Comparison of ENCODE assay signal across 9 mouse cellular contexts in genomic region chr7:19270509-19271237, GRCm38 (mm10). TPM values are rescaled to one million over a fixed set of nuclear protein-coding genes. Genes with fewer than 3 reads are reported as not detected.
DNase-seq lines count a peak whose midpoint lies in the region; ATAC-seq lines count a peak whose summit lies in the region.
"Had no signal": no experiment of that assay in that cellular context is flagged by ENCODE, and none has a peak within 500 bp of the region (broad histone marks: within the 10 kb centered on the region; RNA-seq: fewer than 3 reads in every experiment).

No protein-coding gene starts in this region.

- no peak for ATAC-seq in hindbrain, embryonic 15.5 days (ENCODE audit: low FRiP score, low read depth)

- H3K9ac ChIP-seq in hindbrain, embryonic 15.5 days = peak overlapping the region; percentile 93

- DNase-seq in retina, postnatal 1 day = peak; percentile 36
- no peak for DNase-seq in retina, embryonic 14.5 days (ENCODE audit: low spot score)
- DNase-seq in embryonic facial prominence, embryonic 10.5 days (ENCODE audit: low spot score) = peak; percentile 60
- peak; percentile 57 to 68 for DNase-seq in lung, postnatal 4 days
- peak; percentile 34 to 41 for DNase-seq in thymus, postnatal 10 days (ENCODE audit: low spot score in 2 of 2)
- DNase-seq in T-cell, adult 2 months (ENCODE audit: low spot score) = no peak
- no peak for DNase-seq in right cerebral cortex, postnatal 25 days

- peaks cover 45% of the 10 kb centered on the region for H3K4me1 ChIP-seq in embryonic facial prominence, embryonic 10.5 days
- H3K4me1 ChIP-seq in hindbrain, embryonic 15.5 days (replicated peaks) = peaks cover 24% of the 10 kb centered on the region

- peak overlapping the region; percentile 97 for H3K4me2 ChIP-seq in hindbrain, embryonic 15.5 days

- peak overlapping the region; percentile 75 for H3K4me3 ChIP-seq in embryonic facial prominence, embryonic 10.5 days
- peak overlapping the region; percentile 99 for H3K4me3 ChIP-seq in hindbrain, embryonic 15.5 days

- under 1% methylated on average over 21 of the region's 21 CpGs for WGBS in embryonic facial prominence, embryonic 10.5 days
- WGBS in hindbrain, embryonic 15.5 days = under 1% methylated on average over 17 of the region's 21 CpGs

- 0 out of 2 replicates have a peak, but pooled peaks cover 4% of the 10 kb centered on the region for H3K27me3 ChIP-seq in embryonic facial prominence, embryonic 10.5 days (replicated peaks; ENCODE audit: low read depth, poor library complexity, severe bottlenecking)
- peaks cover 5% of the 10 kb centered on the region; the same call in 1 of the 2 replicates for H3K27me3 ChIP-seq in hindbrain, embryonic 15.5 days

- H3K36me3 ChIP-seq in embryonic facial prominence, embryonic 10.5 days (replicated peaks) = peaks cover 27% of the 10 kb centered on the region
- H3K36me3 ChIP-seq in hindbrain, embryonic 15.5 days = no peaks in the 10 kb centered on the region

- peak overlapping the region; percentile 90 for H3K27ac ChIP-seq in embryonic facial prominence, embryonic 10.5 days (replicated peaks)
- peak overlapping the region; percentile 88 for H3K27ac ChIP-seq in hindbrain, embryonic 15.5 days (replicated peaks)

- H3K9me3 ChIP-seq in embryonic facial prominence, embryonic 10.5 days = no peaks in the 10 kb centered on the region
- H3K9me3 ChIP-seq in hindbrain, embryonic 15.5 days = no peaks in the 10 kb centered on the region

RNA-seq across cellular contexts. Expression of gene Vasp, which starts 0.9 kb away (rescaled TPM):
- 56.7 and 61.1 TPM in 2 replicates for polyA plus RNA-seq in embryonic facial prominence, embryonic 10.5 days (2016; fragmentation: Nextera tagmentation; extraction: Ambion mirVana)
- polyA plus RNA-seq in hindbrain, embryonic 15.5 days (2015; fragmentation: Nextera tagmentation; extraction: Ambion mirVana) = 41.5 and 42.1 TPM in 2 replicates

RNA-seq across cellular contexts. Expression of gene Ppm1n, which starts 9.2 kb away (rescaled TPM):
- 0.25 TPM in 1 of 2 replicates, not detected in the other for polyA plus RNA-seq in embryonic facial prominence, embryonic 10.5 days (2016; fragmentation: Nextera tagmentation; extraction: Ambion mirVana)
- polyA plus RNA-seq in hindbrain, embryonic 15.5 days (2015; fragmentation: Nextera tagmentation; extraction: Ambion mirVana) = 0.96 and 1.2 TPM in 2 replicates
- polyA plus RNA-seq: gonadal fat pad, adult 2 months had no signal

RNA-seq across cellular contexts. Expression of gene Rtn2, which starts 11.8 kb away (rescaled TPM):
- polyA plus RNA-seq in embryonic facial prominence, embryonic 10.5 days (2016; fragmentation: Nextera tagmentation; extraction: Ambion mirVana) = 16.6 and 18.8 TPM in 2 replicates
- polyA plus RNA-seq in hindbrain, embryonic 15.5 days (2015; fragmentation: Nextera tagmentation; extraction: Ambion mirVana) = 112 and 130 TPM in 2 replicates

RNA-seq across cellular contexts. Expression of gene Fosb, which starts 39.2 kb away (rescaled TPM):
- 0.09 TPM in 1 of 2 replicates, not detected in the other for polyA plus RNA-seq in embryonic facial prominence, embryonic 10.5 days (2016; fragmentation: Nextera tagmentation; extraction: Ambion mirVana)
- 0.08 and 0.14 TPM in 2 replicates for polyA plus RNA-seq in hindbrain, embryonic 15.5 days (2015; fragmentation: Nextera tagmentation; extraction: Ambion mirVana)

RNA-seq across cellular contexts. Expression of gene Opa3, which starts 42.5 kb away (rescaled TPM):
- 46.4 and 49.4 TPM in 2 replicates for polyA plus RNA-seq in embryonic facial prominence, embryonic 10.5 days (2016; fragmentation: Nextera tagmentation; extraction: Ambion mirVana)
- polyA plus RNA-seq in hindbrain, embryonic 15.5 days (2015; fragmentation: Nextera tagmentation; extraction: Ambion mirVana) = 38.5 and 41.8 TPM in 2 replicates

Comparison
In these comparisons a context has a peak if more than half of its experiments do, and no peak if none do; other contexts are left out.
1. DNase-seq: peak in retina, postnatal 1 day (single experiment), embryonic facial prominence, embryonic 10.5 days (single experiment), lung, postnatal 4 days (2 of 2) and thymus, postnatal 10 days (2 of 2); none in retina, embryonic 14.5 days (single experiment), T-cell, adult 2 months (single experiment) and right cerebral cortex, postnatal 25 days (single experiment).